Mouse (Mus musculus): ENCODE data around the gene Enpp4. TPM values are rescaled to one million over a fixed set of nuclear protein-coding genes. Genes with fewer than 3 reads are reported as not detected.

Enpp4 gene
- polyA plus RNA-seq, 1 experiment from 2014 or later: 5.4 TPM

DNA sequence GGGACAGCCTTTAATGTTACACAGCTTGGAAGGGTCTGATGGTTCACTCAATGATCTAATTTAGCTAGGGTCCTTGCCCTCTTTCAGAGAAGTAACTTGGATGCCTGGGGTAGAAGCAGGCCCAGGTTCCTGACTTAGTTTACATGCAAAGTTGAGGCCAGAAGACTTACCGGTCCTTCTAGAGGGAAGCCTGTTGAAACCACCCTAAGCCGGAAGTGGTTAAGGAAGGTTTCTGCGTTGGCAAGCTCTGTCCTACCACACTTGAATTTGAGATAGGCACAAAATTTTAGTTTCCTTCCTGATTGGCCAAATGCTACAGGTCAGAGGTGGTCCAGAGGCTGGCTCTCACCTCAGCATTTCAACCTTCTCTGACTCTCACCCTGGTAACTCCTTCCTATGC lies 17.4 kb downstream of the Enpp4 start:
- Histone ChIP-seq H3K9me3 (no peaks in the 10 kb centered on the region), H3K36me3 (peaks cover 54% of the 10 kb centered on the region), H3K27ac (replicated peaks) (no peak overlapping the region), H3K4me1 (replicated peaks) (peaks cover 4% of the 10 kb centered on the region), H3K9ac (no peak overlapping the region), H3K4me3 (no peak overlapping the region), H3K4me2 (no peak overlapping the region), H3K27me3 (no peaks in the 10 kb centered on the region)
- ATAC-seq (ENCODE audit: low FRiP score, low read depth): no peak
- whole genome bisulfite sequencing: 94% methylated on average over 3 of the region's 3 CpGs

GRCm38 (mm10) chr17:44083156-44083555 lies 22.5 kb downstream of the Enpp4 start:
- Histone ChIP-seq H3K36me3 (peaks cover 66% of the 10 kb centered on the region), H3K27ac (replicated peaks) (no peak overlapping the region), H3K4me2 (0 out of 2 replicates have a peak overlapping the region, but pooled peaks have one; percentile 29), H3K4me1 (replicated peaks) (peaks cover 37% of the 10 kb centered on the region), H3K4me3 (no peak overlapping the region), H3K27me3 (no peaks in the 10 kb centered on the region), H3K9ac (no peak overlapping the region), H3K9me3 (no peaks in the 10 kb centered on the region)
- 96% methylated on average over 4 of the region's 4 CpGs for WGBS
- no peak for ATAC-seq (ENCODE audit: low FRiP score, low read depth)

- 1% methylated on average over 31 of the region's 31 CpGs for WGBS
- ATAC-seq (ENCODE audit: low FRiP score, low read depth): peak; percentile 99
- H3K9me3 ChIP-seq: no peaks in the 10 kb centered on the region
Measured at GRCm38 (mm10) chr17:44078631-44079350, 26.8 kb downstream of the Enpp4 start, which contains the start of gene Enpp5. TSS of gene Enpp5 (plus strand) at chr17:44078813.

GRCm38 (mm10) chr17:44077843-44078160 lies 27.8 kb downstream of the Enpp4 start:
- no peak overlapping the region for H3K4me2 ChIP-seq
- H3K9ac ChIP-seq: no peak overlapping the region
- peaks cover 29% of the 10 kb centered on the region for H3K4me1 ChIP-seq (replicated peaks)
- WGBS: 72% methylated on average over 2 of the region's 2 CpGs
- no peaks in the 10 kb centered on the region for H3K9me3 ChIP-seq
- no peaks in the 10 kb centered on the region for H3K27me3 ChIP-seq
- no peak for ATAC-seq (ENCODE audit: low FRiP score, low read depth)
- H3K27ac ChIP-seq (replicated peaks): no peak overlapping the region
- no peak overlapping the region for H3K4me3 ChIP-seq
- H3K36me3 ChIP-seq: peaks cover 22% of the 10 kb centered on the region

More at GRCm38 (mm10) chr17:44078631-44079350, 26.8 kb downstream of the Enpp4 start, which contains the start of gene Enpp5:
- Histone ChIP-seq H3K9ac (peak within 1 kb of the TSS; percentile 89), H3K4me3 (peak within 1 kb of the TSS; percentile 79), H3K27ac (replicated peaks) (peak within 1 kb of the TSS; percentile 97), H3K27me3 (no peaks in the 10 kb centered on the region), H3K4me1 (replicated peaks) (peaks cover 37% of the 10 kb centered on the region), H3K4me2 (peak within 1 kb of the TSS; percentile 77), H3K36me3 (peaks cover 31% of the 10 kb centered on the region)

DNA sequence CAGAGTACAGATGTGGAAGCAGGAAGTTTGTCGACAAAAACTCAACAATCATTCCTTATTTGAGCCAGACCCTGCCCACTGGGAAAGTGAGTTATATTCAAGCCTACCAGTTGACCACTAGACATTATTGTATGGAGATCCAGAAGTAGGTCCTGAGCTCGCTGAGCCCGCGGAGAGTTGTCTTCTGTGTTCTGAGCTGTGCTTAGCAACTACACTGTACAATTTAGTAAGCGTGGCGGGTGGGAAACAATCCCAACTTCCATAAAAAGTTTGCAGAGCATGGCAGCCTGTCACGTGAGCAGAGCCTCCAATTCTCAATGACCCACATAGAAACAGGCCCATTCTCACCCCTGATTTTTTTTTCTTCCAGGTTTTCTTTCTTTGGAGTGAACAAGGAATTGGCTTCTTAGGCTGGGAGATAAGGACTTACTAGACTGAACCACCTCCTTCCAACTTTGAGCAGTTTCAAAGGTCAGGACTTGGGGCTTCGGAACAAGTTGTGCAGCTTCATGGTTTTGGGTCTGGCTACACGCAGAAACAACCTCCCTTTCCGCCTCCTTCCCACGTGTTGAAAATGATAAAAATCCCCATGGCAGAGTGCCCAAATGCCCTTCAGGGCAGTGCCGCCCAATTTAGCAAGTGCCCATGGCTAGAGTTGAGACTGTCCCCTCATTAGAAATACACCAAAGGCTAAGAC lies 28.3 kb downstream of the Enpp4 start:
- H3K27ac ChIP-seq (replicated peaks): no peak overlapping the region
- WGBS: 85% methylated on average over 12 of the region's 12 CpGs
- no peak overlapping the region for H3K4me2 ChIP-seq
- no peak overlapping the region for H3K4me3 ChIP-seq
- no peaks in the 10 kb centered on the region for H3K9me3 ChIP-seq
- H3K4me1 ChIP-seq (replicated peaks): peaks cover 24% of the 10 kb centered on the region
- no peak overlapping the region for H3K9ac ChIP-seq
- no peaks in the 10 kb centered on the region for H3K27me3 ChIP-seq
- H3K36me3 ChIP-seq: peaks cover 16% of the 10 kb centered on the region
- no peak for ATAC-seq (ENCODE audit: low FRiP score, low read depth)

DNA sequence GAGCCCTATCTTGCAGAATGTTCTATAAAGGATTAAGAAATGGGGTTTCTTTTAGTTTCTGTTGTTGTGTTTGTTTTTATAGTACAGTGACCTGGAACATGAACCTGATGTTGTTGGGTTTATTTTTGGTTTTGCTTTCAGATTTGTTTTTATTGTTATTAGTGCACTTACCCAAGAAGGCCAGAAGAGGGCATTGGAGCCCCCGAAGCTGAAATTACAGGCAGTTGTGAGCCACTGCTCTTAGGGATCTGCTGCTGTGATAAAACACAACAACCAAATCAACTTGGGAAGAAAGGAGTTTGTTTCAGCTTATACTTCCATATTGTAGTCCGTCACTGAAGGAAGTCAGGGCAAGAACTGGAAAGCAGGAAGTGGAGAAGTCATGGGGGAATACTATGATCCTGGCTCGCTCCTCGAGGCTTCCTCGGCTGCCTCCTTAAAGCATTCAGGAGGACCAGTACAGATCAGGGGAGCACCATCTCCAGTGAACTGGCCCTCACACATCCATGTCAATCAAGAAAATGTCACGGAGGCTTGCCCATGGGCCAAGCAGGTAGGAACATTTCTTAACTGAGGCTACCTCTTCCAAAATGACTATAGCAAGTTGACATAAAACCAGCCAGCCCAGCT lies 29.4 kb downstream of the Enpp4 start:
- Histone ChIP-seq H3K27ac (replicated peaks) (no peak overlapping the region), H3K27me3 (no peaks in the 10 kb centered on the region), H3K9ac (no peak overlapping the region), H3K4me1 (replicated peaks) (peaks cover 13% of the 10 kb centered on the region), H3K4me3 (no peak overlapping the region), H3K9me3 (no peaks in the 10 kb centered on the region), H3K4me2 (no peak overlapping the region), H3K36me3 (peaks cover 6% of the 10 kb centered on the region)
- no peak for ATAC-seq (ENCODE audit: low FRiP score, low read depth)
- WGBS: 59% methylated on average over 6 of the region's 6 CpGs

DNA sequence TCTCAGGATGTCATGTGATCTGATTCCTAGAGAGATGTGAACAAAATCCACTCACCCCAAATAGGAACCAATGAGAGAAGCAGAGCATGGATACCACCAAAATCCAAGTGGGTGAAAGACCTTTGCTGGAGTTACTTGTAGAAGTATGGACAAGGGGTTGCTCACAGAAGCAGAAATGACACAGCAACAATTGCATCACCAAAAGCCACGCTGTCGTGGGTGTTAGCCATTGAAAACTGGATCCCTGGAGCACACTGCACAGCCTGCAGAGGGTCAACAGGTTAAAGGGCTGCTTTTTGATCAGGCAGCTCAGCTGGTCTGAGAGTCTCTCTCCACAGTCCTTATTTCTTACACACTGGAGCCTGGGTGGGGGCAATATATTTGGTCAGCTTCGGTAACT lies 30.0 kb downstream of the Enpp4 start:
- no peak overlapping the region for H3K27ac ChIP-seq (replicated peaks)
- H3K9ac ChIP-seq: no peak overlapping the region
- H3K4me2 ChIP-seq: no peak overlapping the region
- no peak overlapping the region for H3K4me3 ChIP-seq
- no peaks in the 10 kb centered on the region for H3K27me3 ChIP-seq
- peaks cover under 1% of the 10 kb centered on the region; the same call in 1 of the 2 replicates for H3K36me3 ChIP-seq
- WGBS: 81% methylated on average over 3 of the region's 3 CpGs
- no peaks in the 10 kb centered on the region for H3K9me3 ChIP-seq
- peaks cover 13% of the 10 kb centered on the region for H3K4me1 ChIP-seq (replicated peaks)
- no peak for ATAC-seq (ENCODE audit: low FRiP score, low read depth)

- no peak for ATAC-seq (ENCODE audit: low FRiP score, low read depth)
- no peaks in the 10 kb centered on the region for H3K27me3 ChIP-seq
- no peaks in the 10 kb centered on the region for H3K4me1 ChIP-seq (replicated peaks)
Measured at GRCm38 (mm10) chr17:44071680-44072079, 33.9 kb downstream of the Enpp4 start.

GRCm38 (mm10) chr17:44068876-44069275 lies 36.7 kb downstream of the Enpp4 start:
- 82% methylated on average over 6 of the region's 6 CpGs for WGBS
- Histone ChIP-seq H3K27me3 (no peaks in the 10 kb centered on the region), H3K4me1 (replicated peaks) (no peaks in the 10 kb centered on the region), H3K27ac (replicated peaks) (no peak overlapping the region), H3K4me3 (no peak overlapping the region), H3K4me2 (no peak overlapping the region), H3K9me3 (no peaks in the 10 kb centered on the region), H3K9ac (no peak overlapping the region), H3K36me3 (no peaks in the 10 kb centered on the region)
- no peak for ATAC-seq (ENCODE audit: low FRiP score, low read depth)

More at GRCm38 (mm10) chr17:44071680-44072079, 33.9 kb downstream of the Enpp4 start:
- Histone ChIP-seq H3K9ac (no peak overlapping the region), H3K9me3 (no peaks in the 10 kb centered on the region), H3K4me3 (no peak overlapping the region), H3K27ac (replicated peaks) (no peak overlapping the region), H3K36me3 (no peaks in the 10 kb centered on the region), H3K4me2 (no peak overlapping the region)

GRCm38 (mm10) chr17:44061289-44061890 lies 44.2 kb downstream of the Enpp4 start:
- Histone ChIP-seq H3K4me2 (no peak overlapping the region), H3K27ac (replicated peaks) (no peak overlapping the region), H3K9ac (no peak overlapping the region), H3K4me3 (no peak overlapping the region), H3K4me1 (replicated peaks) (no peaks in the 10 kb centered on the region), H3K27me3 (no peaks in the 10 kb centered on the region), H3K9me3 (no peaks in the 10 kb centered on the region), H3K36me3 (no peaks in the 10 kb centered on the region)
- 81% methylated on average over 5 of the region's 5 CpGs for WGBS
- ATAC-seq (ENCODE audit: low FRiP score, low read depth): no peak

DNA sequence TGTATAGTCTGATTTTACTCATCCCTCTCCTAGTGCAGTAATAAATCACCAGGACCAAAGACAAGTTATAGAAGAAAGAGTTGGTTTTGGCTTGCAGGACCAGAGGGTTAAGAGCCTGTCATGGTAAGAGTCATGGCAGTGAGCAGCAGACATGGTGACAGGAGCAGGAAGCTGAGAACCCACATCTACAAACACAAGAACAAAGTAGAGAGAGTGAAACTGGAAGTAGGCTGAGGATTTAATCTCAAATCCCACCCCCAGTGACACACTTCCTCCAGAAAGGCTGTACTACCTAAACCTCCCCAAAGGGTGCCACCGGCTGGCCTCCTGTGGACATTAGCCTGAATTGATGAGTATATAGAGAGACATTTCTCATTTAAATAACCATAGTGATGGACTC lies 44.8 kb downstream of the Enpp4 start:
- Histone ChIP-seq H3K9me3 (no peaks in the 10 kb centered on the region), H3K4me1 (replicated peaks) (no peaks in the 10 kb centered on the region), H3K4me3 (no peak overlapping the region), H3K9ac (no peak overlapping the region), H3K4me2 (no peak overlapping the region), H3K27ac (replicated peaks) (no peak overlapping the region), H3K27me3 (no peaks in the 10 kb centered on the region), H3K36me3 (no peaks in the 10 kb centered on the region)
- WGBS: 88% methylated on average over 1 of the region's 1 CpGs
- ATAC-seq (ENCODE audit: low FRiP score, low read depth): no peak

DNA sequence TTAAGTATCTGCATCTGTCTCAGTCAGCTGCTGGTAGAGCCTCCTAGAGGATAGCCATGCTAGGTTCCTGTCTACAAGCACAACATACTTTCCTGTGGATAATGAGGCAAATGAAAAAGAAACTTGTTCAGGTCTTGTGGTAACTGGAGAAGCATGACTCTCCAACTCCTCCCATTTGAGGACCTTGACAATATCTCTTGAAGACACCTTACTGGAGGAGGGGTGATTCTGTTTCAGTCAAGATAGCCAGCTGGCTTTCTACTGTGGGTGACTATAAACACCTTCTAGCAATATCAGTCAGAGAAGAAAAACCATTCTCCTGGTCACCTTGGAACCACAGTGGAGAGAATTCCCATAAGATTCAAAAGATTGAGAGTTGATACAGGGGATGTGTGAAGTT lies 47.5 kb downstream of the Enpp4 start:
- H3K27ac ChIP-seq (replicated peaks): no peak overlapping the region
- H3K4me1 ChIP-seq (replicated peaks): no peaks in the 10 kb centered on the region
- no peaks in the 10 kb centered on the region for H3K36me3 ChIP-seq
- no peak overlapping the region for H3K9ac ChIP-seq
- H3K9me3 ChIP-seq: no peaks in the 10 kb centered on the region
- H3K27me3 ChIP-seq: no peaks in the 10 kb centered on the region
- H3K4me3 ChIP-seq: no peak overlapping the region
- H3K4me2 ChIP-seq: no peak overlapping the region
- no peak for ATAC-seq (ENCODE audit: low FRiP score, low read depth)

Measured in hindbrain, embryonic 15.5 days (tissue).